Mouse (Mus musculus): ENCODE results near the gene Ambra1. TPM values are rescaled to one million over a fixed set of nuclear protein-coding genes. Genes with fewer than 3 reads are reported as not detected.

Ambra1 gene
- polyA plus RNA-seq, 1 experiment = 14.3 TPM

- Histone ChIP-seq H3ac (ENCODE audit: control insufficient read depth, insufficient read length, low read depth) (no peak overlapping the region), H3K27me3 (ENCODE audit: control insufficient read depth, insufficient read depth, insufficient read length) (no peaks in the 10 kb centered on the region), H3K4me3 (ENCODE audit: insufficient read depth, poor library complexity, severe bottlenecking) (no peak overlapping the region), H3K79me3 (ENCODE audit: low read depth) (no peaks in the 10 kb centered on the region), H3K36me3 (ENCODE audit: control insufficient read depth, insufficient read depth) (peaks cover 44% of the 10 kb centered on the region), H3K79me2 (ENCODE audit: control insufficient read depth, insufficient read depth) (no peaks in the 10 kb centered on the region)
- TF ChIP-seq CTCF (IDR thresholded peaks at IDR 0.05; ENCODE audit: control insufficient read depth, insufficient read depth, insufficient read length) = no peak
- no peak for TF ChIP-seq MYOD1 (IDR thresholded peaks at IDR 0.05; ENCODE audit: control insufficient read depth, insufficient read length, low read depth)
- TF ChIP-seq USF1 (IDR thresholded peaks at IDR 0.05; ENCODE audit: low read depth) = no peak
- no peak for TF ChIP-seq MAX (IDR thresholded peaks at IDR 0.05)
- no peak for TF ChIP-seq CEBPB (IDR thresholded peaks at IDR 0.05; ENCODE audit: low read depth)
- TF ChIP-seq MYOG (IDR thresholded peaks at IDR 0.05; ENCODE audit: control insufficient read depth, extremely low read depth, insufficient read length) = no peak
- TF ChIP-seq FOSL1 (IDR thresholded peaks at IDR 0.05; ENCODE audit: insufficient read depth, low read length, poor library complexity, severe bottlenecking) = no peak
These were observed 205.0 kb downstream of the Ambra1 start for GRCm38 (mm10) chr2:91934826-91935525.

- H3K36me3 ChIP-seq (ENCODE audit: control insufficient read depth, insufficient read depth) = peaks cover 49% of the 10 kb centered on the region
These were observed 206.2 kb downstream of the Ambra1 start for GRCm38 (mm10) chr2:91936154-91936553.

GRCm38 (mm10) chr2:91939303-91939935, 209.5 kb downstream of the Ambra1 start:
- no peak overlapping the region for H3K4me3 ChIP-seq (ENCODE audit: insufficient read depth, poor library complexity, severe bottlenecking)
- peaks cover 6% of the 10 kb centered on the region for H3K79me2 ChIP-seq (ENCODE audit: control insufficient read depth, insufficient read depth)
- no peaks in the 10 kb centered on the region for H3K27me3 ChIP-seq (ENCODE audit: control insufficient read depth, insufficient read depth, insufficient read length)
- peaks cover 40% of the 10 kb centered on the region for H3K36me3 ChIP-seq (ENCODE audit: control insufficient read depth, insufficient read depth)
- no peaks in the 10 kb centered on the region for H3K79me3 ChIP-seq (ENCODE audit: low read depth)
- no peak for TF ChIP-seq FOSL1 (IDR thresholded peaks at IDR 0.05; ENCODE audit: insufficient read depth, low read length, poor library complexity, severe bottlenecking)
- TF ChIP-seq MYOD1 (IDR thresholded peaks at IDR 0.05; ENCODE audit: control insufficient read depth, insufficient read length, low read depth) = no peak
- no peak for TF ChIP-seq CEBPB (IDR thresholded peaks at IDR 0.05; ENCODE audit: low read depth)
- no peak for TF ChIP-seq CTCF (IDR thresholded peaks at IDR 0.05; ENCODE audit: control insufficient read depth, insufficient read depth, insufficient read length)
- no peak for TF ChIP-seq USF1 (IDR thresholded peaks at IDR 0.05; ENCODE audit: low read depth)
- no peak for TF ChIP-seq MAX (IDR thresholded peaks at IDR 0.05)
- no peak for TF ChIP-seq MYOG (IDR thresholded peaks at IDR 0.05; ENCODE audit: control insufficient read depth, extremely low read depth, insufficient read length)
- H3ac ChIP-seq (ENCODE audit: control insufficient read depth, insufficient read length, low read depth) = no peak overlapping the region

More at GRCm38 (mm10) chr2:91936154-91936553, 206.2 kb downstream of the Ambra1 start:
- Histone ChIP-seq H3ac (ENCODE audit: control insufficient read depth, insufficient read length, low read depth) (no peak overlapping the region), H3K27me3 (ENCODE audit: control insufficient read depth, insufficient read depth, insufficient read length) (no peaks in the 10 kb centered on the region), H3K4me3 (ENCODE audit: insufficient read depth, poor library complexity, severe bottlenecking) (no peak overlapping the region), H3K79me2 (ENCODE audit: control insufficient read depth, insufficient read depth) (no peaks in the 10 kb centered on the region), H3K79me3 (ENCODE audit: low read depth) (no peaks in the 10 kb centered on the region)
- TF ChIP-seq MYOG (IDR thresholded peaks at IDR 0.05; ENCODE audit: control insufficient read depth, extremely low read depth, insufficient read length) (no peak), USF1 (IDR thresholded peaks at IDR 0.05; ENCODE audit: low read depth) (no peak), MAX (IDR thresholded peaks at IDR 0.05) (no peak), FOSL1 (IDR thresholded peaks at IDR 0.05; ENCODE audit: insufficient read depth, low read length, poor library complexity, severe bottlenecking) (no peak), CEBPB (IDR thresholded peaks at IDR 0.05; ENCODE audit: low read depth) (no peak), CTCF (IDR thresholded peaks at IDR 0.05; ENCODE audit: control insufficient read depth, insufficient read depth, insufficient read length) (no peak), MYOD1 (IDR thresholded peaks at IDR 0.05; ENCODE audit: control insufficient read depth, insufficient read length, low read depth) (no peak)

DNA sequence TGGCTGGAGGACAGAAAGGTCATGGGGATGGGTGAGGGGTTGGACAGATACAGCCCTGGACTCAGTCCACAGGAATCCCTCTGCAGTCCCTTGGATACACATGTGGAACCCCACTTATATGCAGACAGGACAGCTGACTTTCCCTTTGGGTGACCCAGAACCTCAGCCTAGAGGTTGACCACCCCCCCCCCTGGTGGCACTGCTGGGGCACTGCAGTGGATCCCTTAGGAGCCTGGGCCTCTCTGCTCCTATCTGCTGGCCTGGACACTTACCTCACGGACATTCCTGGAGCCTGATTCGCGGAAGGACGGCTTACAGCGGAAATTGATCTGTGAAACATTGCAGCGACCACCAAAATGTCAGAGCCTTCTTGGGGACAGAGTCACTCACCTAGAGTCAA, 212.4 kb downstream of the Ambra1 start:
- Histone ChIP-seq H3ac (ENCODE audit: control insufficient read depth, insufficient read length, low read depth) (no peak overlapping the region), H3K4me3 (ENCODE audit: insufficient read depth, poor library complexity, severe bottlenecking) (no peak overlapping the region), H3K79me3 (ENCODE audit: low read depth) (peaks cover 3% of the 10 kb centered on the region), H3K27me3 (ENCODE audit: control insufficient read depth, insufficient read depth, insufficient read length) (no peaks in the 10 kb centered on the region), H3K79me2 (ENCODE audit: control insufficient read depth, insufficient read depth) (peaks cover 30% of the 10 kb centered on the region), H3K36me3 (ENCODE audit: control insufficient read depth, insufficient read depth) (peaks cover 20% of the 10 kb centered on the region)
- TF ChIP-seq FOSL1 (IDR thresholded peaks at IDR 0.05; ENCODE audit: insufficient read depth, low read length, poor library complexity, severe bottlenecking) (no peak), MYOD1 (IDR thresholded peaks at IDR 0.05; ENCODE audit: control insufficient read depth, insufficient read length, low read depth) (no peak), CTCF (IDR thresholded peaks at IDR 0.05; ENCODE audit: control insufficient read depth, insufficient read depth, insufficient read length) (no peak), CEBPB (IDR thresholded peaks at IDR 0.05; ENCODE audit: low read depth) (no peak), MYOG (IDR thresholded peaks at IDR 0.05; ENCODE audit: control insufficient read depth, extremely low read depth, insufficient read length) (no peak), USF1 (IDR thresholded peaks at IDR 0.05; ENCODE audit: low read depth) (no peak), MAX (IDR thresholded peaks at IDR 0.05) (no peak)

DNA sequence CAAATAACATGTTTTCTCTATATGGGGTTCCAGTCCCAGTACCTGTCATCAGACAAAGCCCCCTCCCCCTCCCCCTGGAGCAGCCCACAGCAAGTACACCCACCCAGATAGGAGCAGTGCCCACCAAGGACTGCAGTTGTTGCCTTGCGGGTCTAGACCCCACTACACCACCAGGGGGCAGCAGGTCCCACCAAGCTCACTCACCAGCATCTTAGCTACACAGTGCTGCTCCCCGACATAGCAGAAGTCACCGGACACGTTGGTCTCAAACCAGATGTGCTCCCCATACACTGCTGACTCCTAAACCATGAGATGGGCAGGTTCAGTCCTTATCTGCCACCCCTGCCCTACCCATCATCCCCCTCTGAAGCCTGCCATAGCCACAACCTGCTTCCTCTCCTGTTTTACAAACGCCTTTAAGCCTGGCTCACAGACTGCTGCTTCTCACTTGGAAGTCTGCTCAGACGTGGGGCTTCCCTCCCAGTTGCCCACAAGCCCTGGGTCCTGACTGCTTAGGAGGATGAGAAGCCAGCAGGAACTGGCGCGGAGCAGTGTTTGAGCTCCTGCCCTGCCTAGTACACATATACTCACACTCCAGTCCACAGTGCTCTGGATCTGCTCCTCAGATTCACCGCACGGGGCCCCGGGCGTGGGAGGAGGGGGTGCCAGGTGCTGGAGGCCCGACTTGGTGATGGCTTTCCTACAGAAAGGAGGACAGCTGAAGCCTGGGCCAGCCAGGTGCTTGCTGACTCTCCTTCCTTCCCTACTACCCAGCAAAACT, 214.4 kb downstream of the Ambra1 start:
- no peak overlapping the region for H3ac ChIP-seq (ENCODE audit: control insufficient read depth, insufficient read length, low read depth)
- H3K79me2 ChIP-seq (ENCODE audit: control insufficient read depth, insufficient read depth) = peaks cover 45% of the 10 kb centered on the region
- H3K4me3 ChIP-seq (ENCODE audit: insufficient read depth, poor library complexity, severe bottlenecking) = no peak overlapping the region
- peaks cover 9% of the 10 kb centered on the region for H3K36me3 ChIP-seq (ENCODE audit: control insufficient read depth, insufficient read depth)
- H3K27me3 ChIP-seq (ENCODE audit: control insufficient read depth, insufficient read depth, insufficient read length) = no peaks in the 10 kb centered on the region
- no peak for TF ChIP-seq FOSL1 (IDR thresholded peaks at IDR 0.05; ENCODE audit: insufficient read depth, low read length, poor library complexity, severe bottlenecking)
- TF ChIP-seq MYOG (IDR thresholded peaks at IDR 0.05; ENCODE audit: control insufficient read depth, extremely low read depth, insufficient read length) = no peak
- peak; percentile 96 for TF ChIP-seq CTCF (IDR thresholded peaks at IDR 0.05; ENCODE audit: control insufficient read depth, insufficient read depth, insufficient read length)
- no peak for TF ChIP-seq USF1 (IDR thresholded peaks at IDR 0.05; ENCODE audit: low read depth)
- peaks cover 7% of the 10 kb centered on the region for H3K79me3 ChIP-seq (ENCODE audit: low read depth)

All from C2C12 (cell line).